22 mouse cellular contexts compared by ENCODE assay signal in genomic region chr5:24970552-24971275, GRCm38 (mm10).
"Had no signal": no experiment of that assay in that cellular context is flagged by ENCODE, and none has a peak within 500 bp of the region (broad histone marks: within the 10 kb centered on the region; RNA-seq: fewer than 3 reads in every experiment).

No protein-coding gene starts in this region.

- H3K9me3 ChIP-seq: limb, embryonic 12.5 days; limb, embryonic 15.5 days; midbrain, embryonic 13.5 days; neural tube, embryonic 12.5 days; neural tube, embryonic 15.5 days; stomach, embryonic 15.5 days had no signal

- ATAC-seq: liver, postnatal 0 days; lung, postnatal 0 days; midbrain, embryonic 13.5 days had no signal

- H3K27me3 ChIP-seq: limb, embryonic 12.5 days; limb, embryonic 15.5 days; midbrain, embryonic 13.5 days; neural tube, embryonic 12.5 days; neural tube, embryonic 15.5 days; stomach, embryonic 15.5 days had no signal

- H3K4me1 ChIP-seq: neural tube, embryonic 12.5 days had no signal

- H3K27ac ChIP-seq: limb, embryonic 12.5 days; limb, embryonic 15.5 days; liver, embryonic 14.5 days; midbrain, embryonic 13.5 days; neural tube, embryonic 12.5 days; neural tube, embryonic 15.5 days; stomach, embryonic 15.5 days had no signal

- H3K4me3 ChIP-seq: limb, embryonic 12.5 days; limb, embryonic 15.5 days; midbrain, embryonic 13.5 days; neural tube, embryonic 12.5 days; neural tube, embryonic 15.5 days; stomach, embryonic 15.5 days had no signal

- DNase-seq: kidney, adult 18-20 months; kidney, adult 9 months; kidney, postnatal 14 days; kidney, postnatal 4 days; left cerebral cortex, postnatal 4 days; liver, postnatal 0 days; lung, embryonic 14.5 days; lung, postnatal 36 days; right cerebral cortex, adult 18-20 months; right cerebral cortex, postnatal 14 days; right cerebral cortex, postnatal 4 days; spleen, adult 18-20 months; thymus, postnatal 4 days had no signal

- H3K36me3 ChIP-seq: limb, embryonic 12.5 days; limb, embryonic 15.5 days; midbrain, embryonic 13.5 days; neural tube, embryonic 12.5 days; neural tube, embryonic 15.5 days; stomach, embryonic 15.5 days had no signal

- H3K9ac ChIP-seq: limb, embryonic 12.5 days; limb, embryonic 15.5 days; liver, embryonic 14.5 days; liver, postnatal 0 days; lung, embryonic 14.5 days; midbrain, embryonic 13.5 days; neural tube, embryonic 12.5 days; neural tube, embryonic 15.5 days; stomach, embryonic 15.5 days had no signal

- H3K4me2 ChIP-seq: limb, embryonic 12.5 days; limb, embryonic 15.5 days; liver, embryonic 11.5 days; lung, embryonic 14.5 days; midbrain, embryonic 13.5 days; neural tube, embryonic 12.5 days; neural tube, embryonic 15.5 days; stomach, embryonic 15.5 days had no signal
